Comparison of ENCODE assay signal across 15 mouse cellular contexts in the genomic region with DNA sequence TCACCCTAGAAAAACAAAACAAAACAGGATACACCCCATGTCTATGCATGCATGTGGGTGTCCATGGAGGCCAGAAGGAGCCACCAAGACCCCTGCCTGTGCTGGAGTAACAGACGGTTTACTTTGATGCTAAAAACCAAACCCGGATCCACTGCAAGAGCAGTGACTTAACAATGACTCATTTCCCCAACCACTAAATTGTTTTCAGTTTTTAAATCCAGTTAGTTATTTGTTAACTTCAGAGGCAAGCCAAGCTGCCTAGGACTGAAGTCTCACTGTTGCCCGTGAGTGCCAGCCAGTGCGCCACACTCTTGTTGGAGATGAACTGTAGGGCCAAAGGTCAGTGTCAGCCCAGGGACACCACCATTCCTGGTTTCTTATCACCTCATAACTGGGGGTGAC. TPM values are rescaled to one million over a fixed set of nuclear protein-coding genes. Genes with fewer than 3 reads are reported as not detected.
DNase-seq lines count a peak whose midpoint lies in the region; ATAC-seq and TF ChIP-seq lines count a peak whose summit lies in the region.
"Had no signal": no experiment of that assay in that cellular context is flagged by ENCODE, and none has a peak within 500 bp of the region (broad histone marks: within the 10 kb centered on the region; RNA-seq: fewer than 3 reads in every experiment).

No protein-coding gene starts in this region.

- no peaks in the 10 kb centered on the region for H3K9me3 ChIP-seq in kidney, embryonic 14.5 days (ENCODE audit: control insufficient read depth, low read length)
- H3K9me3 ChIP-seq: heart, embryonic 12.5 days; hindbrain, embryonic 15.5 days; limb, embryonic 12.5 days had no signal

- H3K9ac ChIP-seq in kidney, embryonic 14.5 days (ENCODE audit: low read depth, low read length): no peak overlapping the region
- H3K9ac ChIP-seq: heart, embryonic 12.5 days; hindbrain, embryonic 15.5 days; limb, embryonic 12.5 days had no signal

- no peak overlapping the region for H3K4me3 ChIP-seq in kidney, embryonic 14.5 days (ENCODE audit: low read length)
- peak overlapping the region; percentile 11 for H3K4me3 ChIP-seq in bone marrow, adult 2 months (replicated peaks; ENCODE audit: control insufficient read depth, low read depth, low read length)
- H3K4me3 ChIP-seq: heart, embryonic 12.5 days; hindbrain, embryonic 15.5 days; limb, embryonic 12.5 days had no signal

- 65% methylated on average over 4 of the region's 4 CpGs for WGBS in kidney, embryonic 14.5 days
- WGBS in bone marrow, adult 2 months: 44% methylated on average over 4 of the region's 4 CpGs

- H3K4me2 ChIP-seq in kidney, embryonic 14.5 days (replicated peaks; ENCODE audit: low read depth, low read length): no peak overlapping the region
- H3K4me2 ChIP-seq: heart, embryonic 12.5 days; hindbrain, embryonic 15.5 days; limb, embryonic 12.5 days had no signal

- H3K27ac ChIP-seq in kidney, embryonic 14.5 days (ENCODE audit: low read depth, low read length): no peak overlapping the region
- H3K27ac ChIP-seq in bone marrow, adult 2 months (ENCODE audit: control insufficient read depth, insufficient read depth, low read depth, low read length, poor library complexity): peak overlapping the region; percentile 17; the same call in 1 of the 2 replicates
- H3K27ac ChIP-seq: hindbrain, embryonic 15.5 days; limb, embryonic 12.5 days had no signal

- ATAC-seq in kidney, embryonic 14.5 days (ENCODE audit: low FRiP score, low TSS enrichment): no peak
- ATAC-seq in megakaryocyte progenitor cell, adult 5-6 weeks (replicated peaks; ENCODE audit: poor library complexity): peak; percentile 37; the same call in 1 of the 2 replicates

- no peak for TF ChIP-seq POLR2A in bone marrow, adult 2 months (IDR thresholded peaks at IDR 0.05; ENCODE audit: borderline replicate concordance, control insufficient read depth, low read depth, low read length)

- no peak for TF ChIP-seq CTCF in bone marrow, adult 2 months (IDR thresholded peaks at IDR 0.05; ENCODE audit: control insufficient read depth, insufficient read depth, low read length)

- H3K27me3 ChIP-seq in kidney, embryonic 14.5 days (ENCODE audit: control insufficient read depth, insufficient read depth, low read length): no peaks in the 10 kb centered on the region
- H3K27me3 ChIP-seq: heart, embryonic 12.5 days; hindbrain, embryonic 15.5 days; limb, embryonic 12.5 days had no signal

- peak; percentile 76 for DNase-seq in kidney, adult 11 months
- peak; percentile 87 for DNase-seq in kidney, adult 9 months
- DNase-seq in cerebellum, postnatal 36 days: no peak
- no peak for DNase-seq in lung, postnatal 25 days (ENCODE audit: low spot score)
- no peak for DNase-seq in right cerebral cortex, postnatal 36 days (ENCODE audit: low spot score in 2 of 2)
- DNase-seq: cerebellum, adult 18-20 months; lung, postnatal 36 days; spleen, adult 18-20 months; thymus, adult 18-20 months had no signal

- H3K36me3 ChIP-seq in kidney, embryonic 14.5 days (ENCODE audit: control insufficient read depth, insufficient read depth, low read length): no peaks in the 10 kb centered on the region
- H3K36me3 ChIP-seq: heart, embryonic 12.5 days; hindbrain, embryonic 15.5 days; limb, embryonic 12.5 days had no signal

- no peaks in the 10 kb centered on the region for H3K4me1 ChIP-seq in kidney, embryonic 14.5 days (ENCODE audit: control insufficient read depth, insufficient read depth, low read length)
- peaks cover 2% of the 10 kb centered on the region; the same call in 1 of the 2 replicates for H3K4me1 ChIP-seq in bone marrow, adult 2 months (ENCODE audit: control insufficient read depth, insufficient read depth, low read length)
- H3K4me1 ChIP-seq: heart, embryonic 12.5 days; hindbrain, embryonic 15.5 days; limb, embryonic 12.5 days had no signal

RNA-seq across cellular contexts. Expression of a gene that starts 14.6 kb away (rescaled TPM):
- 6.2 and 8.7 TPM in 2 replicates for polyA plus RNA-seq in kidney, embryonic 14.5 days (2014; fragmentation: Nextera tagmentation; extraction: Ambion mirVana)
- polyA plus RNA-seq in bone marrow, adult 2 months (2011; ENCODE audit: insufficient read depth, insufficient read length, low replicate concordance, missing spikeins): 26.4 and 54.8 TPM in 2 replicates
- 212 and 219 TPM in 2 replicates for total RNA-seq in megakaryocyte progenitor cell, adult 5-6 weeks (2015)
- 122 and 139 TPM in 2 replicates for total RNA-seq in megakaryocyte progenitor cell, adult 5-6 weeks (2017)

RNA-seq across cellular contexts. Expression of a gene that starts 29.5 kb away (rescaled TPM):
- 31.4 and 47.5 TPM in 2 replicates for polyA plus RNA-seq in kidney, embryonic 14.5 days (2014; fragmentation: Nextera tagmentation; extraction: Ambion mirVana)
- polyA plus RNA-seq in bone marrow, adult 2 months (2011; ENCODE audit: insufficient read depth, insufficient read length, low replicate concordance, missing spikeins): 34.7 and 69.0 TPM in 2 replicates
- total RNA-seq in megakaryocyte progenitor cell, adult 5-6 weeks (2015): 40.1 and 43.7 TPM in 2 replicates
- total RNA-seq in megakaryocyte progenitor cell, adult 5-6 weeks (2017): 192 and 207 TPM in 2 replicates

RNA-seq across cellular contexts. Expression of a gene that starts 30.0 kb away (rescaled TPM):
- polyA plus RNA-seq in kidney, embryonic 14.5 days (2014; fragmentation: Nextera tagmentation; extraction: Ambion mirVana): 2.0 and 2.3 TPM in 2 replicates
- polyA plus RNA-seq in bone marrow, adult 2 months (2011; ENCODE audit: insufficient read depth, insufficient read length, low replicate concordance, missing spikeins): not detected in 2 replicates
- total RNA-seq in megakaryocyte progenitor cell, adult 5-6 weeks (2015): not detected in 2 replicates
- total RNA-seq in megakaryocyte progenitor cell, adult 5-6 weeks (2017): 0.84 and 0.87 TPM in 2 replicates

RNA-seq across cellular contexts. Expression of a gene that starts 39.4 kb away (rescaled TPM):
- polyA plus RNA-seq in kidney, embryonic 14.5 days (2014; fragmentation: Nextera tagmentation; extraction: Ambion mirVana): 31.0 and 32.9 TPM in 2 replicates
- polyA plus RNA-seq in bone marrow, adult 2 months (2011; ENCODE audit: insufficient read depth, insufficient read length, low replicate concordance, missing spikeins): 9.9 and 25.0 TPM in 2 replicates
- total RNA-seq in megakaryocyte progenitor cell, adult 5-6 weeks (2015): 1.7 and 3.1 TPM in 2 replicates
- 3.0 and 5.3 TPM in 2 replicates for total RNA-seq in megakaryocyte progenitor cell, adult 5-6 weeks (2017)

RNA-seq across cellular contexts. Expression of a gene that starts 45.1 kb away (rescaled TPM):
- 107 and 117 TPM in 2 replicates for polyA plus RNA-seq in kidney, embryonic 14.5 days (2014; fragmentation: Nextera tagmentation; extraction: Ambion mirVana)
- 58.4 and 78.7 TPM in 2 replicates for polyA plus RNA-seq in bone marrow, adult 2 months (2011; ENCODE audit: insufficient read depth, insufficient read length, low replicate concordance, missing spikeins)
- total RNA-seq in megakaryocyte progenitor cell, adult 5-6 weeks (2015): 23.8 and 28.0 TPM in 2 replicates
- total RNA-seq in megakaryocyte progenitor cell, adult 5-6 weeks (2017): 18.0 and 19.3 TPM in 2 replicates

Comparison
In these comparisons a context has a peak if more than half of its experiments do, and no peak if none do; other contexts are left out.
1. DNase-seq: peak in kidney, adult 11 months (single experiment) and kidney, adult 9 months (single experiment); none in cerebellum, postnatal 36 days (0 of 2), lung, postnatal 25 days (single experiment) and right cerebral cortex, postnatal 36 days (0 of 2).